Mouse (Mus musculus): ENCODE data around the gene Etl4. TPM values are rescaled to one million over a fixed set of nuclear protein-coding genes. Genes with fewer than 3 reads are reported as not detected.
A peak's percentile ranks its signal among the peaks of the same experiment; 100 is the strongest.
"Not testable (repeated sequence)": the region's sequence is repeated elsewhere in the genome, so short reads cannot be mapped to it uniquely, and the experiment has no call there.

Etl4 gene
- polyA plus RNA-seq, 1 experiment from 2014 or later, result 16.1 TPM

GRCm38 (mm10) chr2:20657856-20658255 is 748.3 kb downstream of the Etl4 start:
- 28% methylated on average over 3 of the region's 3 CpGs for WGBS
- no peaks in the 10 kb centered on the region for H3K27me3 ChIP-seq (replicated peaks; ENCODE audit: control insufficient read depth, insufficient read depth, low read length)
- no peaks in the 10 kb centered on the region for H3K9me3 ChIP-seq (ENCODE audit: control insufficient read depth)
- peak; percentile 69 for ATAC-seq
- no peak overlapping the region for H3K4me2 ChIP-seq (replicated peaks; ENCODE audit: low read depth)
- no peak overlapping the region for H3K9ac ChIP-seq (ENCODE audit: low read depth, low read length)
- no peaks in the 10 kb centered on the region for H3K4me1 ChIP-seq (replicated peaks; ENCODE audit: control insufficient read depth, insufficient read depth, low read length)
- H3K36me3 ChIP-seq (ENCODE audit: control insufficient read depth, insufficient read depth), result no peaks in the 10 kb centered on the region
- no peak overlapping the region for H3K27ac ChIP-seq (ENCODE audit: low read depth, low read length)
- TF ChIP-seq CTCF (IDR thresholded peaks at IDR 0.05; ENCODE audit: low read depth), result no peak
- no peak overlapping the region for H3K4me3 ChIP-seq (ENCODE audit: low read depth, low read length)

GRCm38 (mm10) chr2:20661841-20662240 is 752.3 kb downstream of the Etl4 start:
- no peak for TF ChIP-seq CTCF (IDR thresholded peaks at IDR 0.05; ENCODE audit: low read depth)
- no peak overlapping the region for H3K9ac ChIP-seq (ENCODE audit: low read depth, low read length)
- no peaks in the 10 kb centered on the region for H3K36me3 ChIP-seq (ENCODE audit: control insufficient read depth, insufficient read depth)
- H3K4me1 ChIP-seq (replicated peaks; ENCODE audit: control insufficient read depth, insufficient read depth, low read length), result no peaks in the 10 kb centered on the region; the same call in 1 of the 2 replicates
- H3K4me2 ChIP-seq (replicated peaks; ENCODE audit: low read depth), result no peak overlapping the region
- no peak overlapping the region for H3K27ac ChIP-seq (ENCODE audit: low read depth, low read length)
- no peak for ATAC-seq
- H3K4me3 ChIP-seq (ENCODE audit: low read depth, low read length), result no peak overlapping the region
- no peaks in the 10 kb centered on the region for H3K27me3 ChIP-seq (replicated peaks; ENCODE audit: control insufficient read depth, insufficient read depth, low read length)
- no peaks in the 10 kb centered on the region for H3K9me3 ChIP-seq (ENCODE audit: control insufficient read depth)
- WGBS, result 94% methylated on average over 11 of the region's 11 CpGs

GRCm38 (mm10) chr2:20662696-20663095 is 753.1 kb downstream of the Etl4 start:
- 84% methylated on average over 3 of the region's 3 CpGs for WGBS
- H3K36me3 ChIP-seq (ENCODE audit: control insufficient read depth, insufficient read depth), result no peaks in the 10 kb centered on the region
- H3K9me3 ChIP-seq (ENCODE audit: control insufficient read depth), result no peaks in the 10 kb centered on the region
- H3K27ac ChIP-seq (ENCODE audit: low read depth, low read length), result no peak overlapping the region
- H3K4me2 ChIP-seq (replicated peaks; ENCODE audit: low read depth), result no peak overlapping the region
- H3K4me1 ChIP-seq (replicated peaks; ENCODE audit: control insufficient read depth, insufficient read depth, low read length), result no peaks in the 10 kb centered on the region; the same call in 1 of the 2 replicates
- no peaks in the 10 kb centered on the region for H3K27me3 ChIP-seq (replicated peaks; ENCODE audit: control insufficient read depth, insufficient read depth, low read length)
- H3K9ac ChIP-seq (ENCODE audit: low read depth, low read length), result no peak overlapping the region
- no peak overlapping the region for H3K4me3 ChIP-seq (ENCODE audit: low read depth, low read length)
- no peak for ATAC-seq
- TF ChIP-seq CTCF (IDR thresholded peaks at IDR 0.05; ENCODE audit: low read depth), result no peak

- TF ChIP-seq CTCF (IDR thresholded peaks at IDR 0.05; ENCODE audit: low read depth), result no peak
- Histone ChIP-seq H3K4me2 (replicated peaks; ENCODE audit: low read depth) (no peak overlapping the region), H3K4me1 (replicated peaks; ENCODE audit: control insufficient read depth, insufficient read depth, low read length) (no peaks in the 10 kb centered on the region; the same call in 1 of the 2 replicates), H3K9me3 (ENCODE audit: control insufficient read depth) (no peaks in the 10 kb centered on the region), H3K4me3 (ENCODE audit: low read depth, low read length) (no peak overlapping the region), H3K9ac (ENCODE audit: low read depth, low read length) (no peak overlapping the region), H3K27ac (ENCODE audit: low read depth, low read length) (no peak overlapping the region), H3K27me3 (replicated peaks; ENCODE audit: control insufficient read depth, insufficient read depth, low read length) (no peaks in the 10 kb centered on the region), H3K36me3 (ENCODE audit: control insufficient read depth, insufficient read depth) (no peaks in the 10 kb centered on the region)
- 25% methylated on average over 5 of the region's 5 CpGs for WGBS
- ATAC-seq, result peak; percentile 76
Measured at GRCm38 (mm10) chr2:20665309-20665971, 755.9 kb downstream of the Etl4 start.

- Histone ChIP-seq H3K36me3 (ENCODE audit: control insufficient read depth, insufficient read depth) (no peaks in the 10 kb centered on the region), H3K27me3 (replicated peaks; ENCODE audit: control insufficient read depth, insufficient read depth, low read length) (no peaks in the 10 kb centered on the region), H3K9me3 (ENCODE audit: control insufficient read depth) (no peaks in the 10 kb centered on the region), H3K4me3 (ENCODE audit: low read depth, low read length) (no peak overlapping the region), H3K27ac (ENCODE audit: low read depth, low read length) (no peak overlapping the region), H3K4me1 (replicated peaks; ENCODE audit: control insufficient read depth, insufficient read depth, low read length) (no peaks in the 10 kb centered on the region; the same call in 1 of the 2 replicates), H3K9ac (ENCODE audit: low read depth, low read length) (no peak overlapping the region), H3K4me2 (replicated peaks; ENCODE audit: low read depth) (no peak overlapping the region)
- TF ChIP-seq CTCF (IDR thresholded peaks at IDR 0.05; ENCODE audit: low read depth), result peak; percentile 83
- 44% methylated on average over 2 of the region's 2 CpGs for WGBS
- ATAC-seq, result peak; percentile 67
Measured at GRCm38 (mm10) chr2:20666051-20666478, 756.5 kb downstream of the Etl4 start.

- 64% methylated on average over 3 of the region's 3 CpGs for WGBS
- no peak for ATAC-seq
- no peak overlapping the region for H3K4me3 ChIP-seq (ENCODE audit: low read depth, low read length)
Measured at GRCm38 (mm10) chr2:20667876-20668275, 758.3 kb downstream of the Etl4 start.

GRCm38 (mm10) chr2:20668276-20669030 is 758.9 kb downstream of the Etl4 start:
- not testable (repeated sequence) for H3K9ac ChIP-seq (ENCODE audit: low read depth, low read length); H3K9me3 ChIP-seq (ENCODE audit: control insufficient read depth); H3K27ac ChIP-seq (ENCODE audit: low read depth, low read length); H3K4me3 ChIP-seq (ENCODE audit: low read depth, low read length); H3K27me3 ChIP-seq (replicated peaks; ENCODE audit: control insufficient read depth, insufficient read depth, low read length); H3K4me2 ChIP-seq (replicated peaks; ENCODE audit: low read depth); H3K36me3 ChIP-seq (ENCODE audit: control insufficient read depth, insufficient read depth); ATAC-seq; H3K4me1 ChIP-seq (replicated peaks; ENCODE audit: control insufficient read depth, insufficient read depth, low read length)
- 79% methylated on average over 12 of the region's 12 CpGs for WGBS

More at GRCm38 (mm10) chr2:20667876-20668275, 758.3 kb downstream of the Etl4 start:
- Histone ChIP-seq H3K4me1 (replicated peaks; ENCODE audit: control insufficient read depth, insufficient read depth, low read length) (no peaks in the 10 kb centered on the region; the same call in 1 of the 2 replicates), H3K4me2 (replicated peaks; ENCODE audit: low read depth) (no peak overlapping the region), H3K9ac (ENCODE audit: low read depth, low read length) (no peak overlapping the region), H3K27ac (ENCODE audit: low read depth, low read length) (no peak overlapping the region; the same call in 1 of the 2 replicates), H3K27me3 (replicated peaks; ENCODE audit: control insufficient read depth, insufficient read depth, low read length) (no peaks in the 10 kb centered on the region), H3K36me3 (ENCODE audit: control insufficient read depth, insufficient read depth) (no peaks in the 10 kb centered on the region), H3K9me3 (ENCODE audit: control insufficient read depth) (no peaks in the 10 kb centered on the region)
- TF ChIP-seq CTCF (IDR thresholded peaks at IDR 0.05; ENCODE audit: low read depth), result no peak
